Mouse (Mus musculus) liver, embryonic 12.5 days (tissue): ENCODE data around the gene Ccp110. TPM values are rescaled to one million over a fixed set of nuclear protein-coding genes. Genes with fewer than 3 reads are reported as not detected.

Experiments
- ATAC-seq: fragments of 200-750 bp; cut with Nextera tagmentation; 2 replicates; pipeline ENCODE4 v1.8.0; 2017; ENCODE audit warnings: moderate number of reproducible peaks, mild to moderate bottlenecking, moderate library complexity
- H3K27ac ChIP-seq: fragments of 300-500 bp; sonication (generic); 2 replicates; pipeline ENCODE4 v1.5.1; 2016; ENCODE audit warnings: mild to moderate bottlenecking
- H3K27me3 ChIP-seq: fragments of 300-500 bp; sonication (generic); replicated peaks from 2 replicates; pipeline ENCODE4 v1.6.1; 2016; ENCODE audit warnings: mild to moderate bottlenecking, moderate library complexity
- H3K36me3 ChIP-seq: fragments of 300-500 bp; sonication (generic); 2 replicates; pipeline ENCODE4 v1.6.1; 2016; ENCODE audit warnings: mild to moderate bottlenecking, moderate library complexity
- H3K4me1 ChIP-seq: fragments of 300-500 bp; sonication (generic); 2 replicates; pipeline ENCODE4 v1.6.1; 2016
- H3K4me2 ChIP-seq: fragments of 300-500 bp; sonication (generic); 2 replicates; pipeline ENCODE4 v1.6.1; 2016; ENCODE audit warnings: mild to moderate bottlenecking, moderate library complexity
- H3K4me3 ChIP-seq: fragments of 300-500 bp; sonication (generic); 2 replicates; pipeline ENCODE4 v1.5.1; 2016; ENCODE audit warnings: mild to moderate bottlenecking, moderate library complexity
- H3K9ac ChIP-seq: fragments of 300-500 bp; sonication (generic); 2 replicates; pipeline ENCODE4 v1.6.1; 2016; ENCODE audit warnings: mild to moderate bottlenecking, moderate library complexity
- H3K9me3 ChIP-seq: fragments of 300-500 bp; sonication (generic); replicated peaks from 2 replicates; pipeline ENCODE4 v1.6.1; 2016; ENCODE audit warnings: mild to moderate bottlenecking, moderate library complexity
- WGBS: fragments of 180-500 bp; shearing (Covaris S2); methylation state at CpG from one replicate; pipeline ENCODE4 v1.1.7; 2016; ENCODE audit not compliant: insufficient replicate concordance; 5-methylcytosine and 5-hydroxymethylcytosine counted together
- polyA plus RNA-seq: library from polyadenylated mRNA; unstranded; fragments of >200 nt; fragmentation: Nextera tagmentation; extraction: Ambion mirVana; gene quantifications from 2 replicates; pipeline ENCODE4 v1.2.1, GENCODE M21; 2016

Ccp110 gene
- polyA plus RNA-seq, 1 experiment from 2014 or later: 10.8 TPM

GRCm38 (mm10) chr7:118704001-118704850, 8.1 kb upstream of the Ccp110 start:
- no peaks in the 10 kb centered on the region for H3K27me3 ChIP-seq
- H3K4me2 ChIP-seq: peak overlapping the region; percentile 89
- peak overlapping the region; percentile 93 for H3K4me3 ChIP-seq
- H3K27ac ChIP-seq: peak overlapping the region; percentile 93
- peak; percentile 33 for ATAC-seq
- peak overlapping the region; percentile 92 for H3K9ac ChIP-seq
- H3K9me3 ChIP-seq: no peaks in the 10 kb centered on the region
- 73% methylated on average over 9 of the region's 9 CpGs for WGBS
- peaks cover 41% of the 10 kb centered on the region for H3K4me1 ChIP-seq
- peaks cover 33% of the 10 kb centered on the region for H3K36me3 ChIP-seq

- Histone ChIP-seq H3K4me3 (peak within 1 kb of the TSS; percentile 93), H3K27me3 (0 out of 2 replicates have a peak, but pooled peaks cover 3% of the 10 kb centered on the region), H3K4me1 (peaks cover 36% of the 10 kb centered on the region), H3K27ac (peak within 1 kb of the TSS; percentile 93), H3K9me3 (no peaks in the 10 kb centered on the region), H3K36me3 (peaks cover 27% of the 10 kb centered on the region), H3K4me2 (peak within 1 kb of the TSS; percentile 89), H3K9ac (peak within 1 kb of the TSS; percentile 92)
- ATAC-seq: peak; percentile 88
- WGBS: 2% methylated on average over 66 of the region's 66 CpGs
These were observed 7.0 kb upstream of the Ccp110 start, which contains the start of gene Gde1 for GRCm38 (mm10) chr7:118705101-118705961. Gde1 (minus strand) TSS chr7:118705778.

GRCm38 (mm10) chr7:118706051-118706450, 6.3 kb upstream of the Ccp110 start:
- Histone ChIP-seq H3K27me3 (0 out of 2 replicates have a peak, but pooled peaks cover 3% of the 10 kb centered on the region), H3K9ac (peak overlapping the region; percentile 92), H3K4me1 (peaks cover 36% of the 10 kb centered on the region), H3K4me2 (peak overlapping the region; percentile 89), H3K9me3 (no peaks in the 10 kb centered on the region), H3K4me3 (peak overlapping the region; percentile 93), H3K36me3 (peaks cover 20% of the 10 kb centered on the region), H3K27ac (peak overlapping the region; percentile 93)
- WGBS: 49% methylated on average over 6 of the region's 6 CpGs
- ATAC-seq: no peak

GRCm38 (mm10) chr7:118706488-118706887, 5.9 kb upstream of the Ccp110 start:
- Histone ChIP-seq H3K36me3 (peaks cover 17% of the 10 kb centered on the region), H3K9me3 (no peaks in the 10 kb centered on the region), H3K4me3 (no peak overlapping the region), H3K27ac (no peak overlapping the region), H3K9ac (no peak overlapping the region), H3K4me2 (no peak overlapping the region), H3K4me1 (peaks cover 36% of the 10 kb centered on the region), H3K27me3 (0 out of 2 replicates have a peak, but pooled peaks cover 3% of the 10 kb centered on the region)
- WGBS: 85% methylated on average over 5 of the region's 5 CpGs
- no peak for ATAC-seq

GRCm38 (mm10) chr7:118707216-118707615, 5.1 kb upstream of the Ccp110 start:
- H3K4me2 ChIP-seq: no peak overlapping the region
- no peak overlapping the region for H3K4me3 ChIP-seq
- no peak overlapping the region for H3K27ac ChIP-seq
- 0 out of 2 replicates have a peak, but pooled peaks cover 3% of the 10 kb centered on the region for H3K27me3 ChIP-seq
- no peak for ATAC-seq
- peaks cover 39% of the 10 kb centered on the region for H3K4me1 ChIP-seq
- 54% methylated on average over 2 of the region's 2 CpGs for WGBS
- peaks cover 11% of the 10 kb centered on the region for H3K36me3 ChIP-seq
- H3K9me3 ChIP-seq: no peaks in the 10 kb centered on the region
- no peak overlapping the region for H3K9ac ChIP-seq

- WGBS: 75% methylated on average over 4 of the region's 4 CpGs
- H3K4me2 ChIP-seq: no peak overlapping the region
- H3K9ac ChIP-seq: no peak overlapping the region
- H3K9me3 ChIP-seq: no peaks in the 10 kb centered on the region
- ATAC-seq: no peak
- H3K4me3 ChIP-seq: no peak overlapping the region
- no peak overlapping the region for H3K27ac ChIP-seq
- 0 out of 2 replicates have a peak, but pooled peaks cover 3% of the 10 kb centered on the region for H3K27me3 ChIP-seq
- peaks cover 5% of the 10 kb centered on the region for H3K36me3 ChIP-seq
- peaks cover 41% of the 10 kb centered on the region for H3K4me1 ChIP-seq
These were observed 4.3 kb upstream of the Ccp110 start for GRCm38 (mm10) chr7:118708002-118708401.

GRCm38 (mm10) chr7:118710776-118711175, 1.6 kb upstream of the Ccp110 start:
- H3K4me2 ChIP-seq: no peak overlapping the region
- 71% methylated on average over 5 of the region's 5 CpGs for WGBS
- ATAC-seq: no peak
- H3K27me3 ChIP-seq: 0 out of 2 replicates have a peak, but pooled peaks cover 3% of the 10 kb centered on the region
- H3K4me3 ChIP-seq: no peak overlapping the region
- no peak overlapping the region for H3K9ac ChIP-seq
- H3K4me1 ChIP-seq: peaks cover 26% of the 10 kb centered on the region
- peaks cover 11% of the 10 kb centered on the region for H3K36me3 ChIP-seq
- H3K27ac ChIP-seq: no peak overlapping the region
- H3K9me3 ChIP-seq: no peaks in the 10 kb centered on the region

GRCm38 (mm10) chr7:118714873-118715272, 2.5 kb downstream of the Ccp110 start:
- ATAC-seq: no peak
- Histone ChIP-seq H3K4me2 (no peak overlapping the region), H3K9me3 (no peaks in the 10 kb centered on the region), H3K27ac (no peak overlapping the region), H3K4me1 (peaks cover 19% of the 10 kb centered on the region), H3K9ac (no peak overlapping the region), H3K27me3 (0 out of 2 replicates have a peak, but pooled peaks cover 1% of the 10 kb centered on the region), H3K36me3 (peaks cover 37% of the 10 kb centered on the region), H3K4me3 (no peak overlapping the region)
- WGBS: 88% methylated on average over 1 of the region's 1 CpGs

- H3K36me3 ChIP-seq: peaks cover 61% of the 10 kb centered on the region
- WGBS: 91% methylated on average over 4 of the region's 4 CpGs
These were observed 5.7 kb downstream of the Ccp110 start for GRCm38 (mm10) chr7:118718066-118718465.

GRCm38 (mm10) chr7:118723927-118724326, 11.6 kb downstream of the Ccp110 start:
- WGBS: 84% methylated on average over 9 of the region's 9 CpGs
- H3K36me3 ChIP-seq: peaks cover 82% of the 10 kb centered on the region
- no peak overlapping the region for H3K4me2 ChIP-seq

More at GRCm38 (mm10) chr7:118718066-118718465, 5.7 kb downstream of the Ccp110 start:
- no peak overlapping the region for H3K4me3 ChIP-seq
- H3K4me2 ChIP-seq: no peak overlapping the region
- no peaks in the 10 kb centered on the region for H3K27me3 ChIP-seq
- ATAC-seq: no peak
- H3K27ac ChIP-seq: no peak overlapping the region
- H3K9ac ChIP-seq: no peak overlapping the region
- H3K9me3 ChIP-seq: no peaks in the 10 kb centered on the region
- H3K4me1 ChIP-seq: peaks cover 9% of the 10 kb centered on the region

GRCm38 (mm10) chr7:118725459-118725858, 13.1 kb downstream of the Ccp110 start:
- Histone ChIP-seq H3K27ac (no peak overlapping the region), H3K9me3 (no peaks in the 10 kb centered on the region), H3K4me2 (no peak overlapping the region), H3K4me1 (no peaks in the 10 kb centered on the region), H3K4me3 (no peak overlapping the region), H3K9ac (no peak overlapping the region), H3K36me3 (peaks cover 84% of the 10 kb centered on the region), H3K27me3 (no peaks in the 10 kb centered on the region)
- 79% methylated on average over 2 of the region's 2 CpGs for WGBS
- no peak for ATAC-seq

More at GRCm38 (mm10) chr7:118723927-118724326, 11.6 kb downstream of the Ccp110 start:
- no peaks in the 10 kb centered on the region for H3K9me3 ChIP-seq
- H3K9ac ChIP-seq: no peak overlapping the region
- no peak overlapping the region for H3K27ac ChIP-seq
- no peaks in the 10 kb centered on the region for H3K4me1 ChIP-seq
- no peaks in the 10 kb centered on the region for H3K27me3 ChIP-seq
- H3K4me3 ChIP-seq: no peak overlapping the region
- no peak for ATAC-seq
